Mouse (Mus musculus): ENCODE measurements around the gene Gm20716. TPM values are rescaled to one million over a fixed set of nuclear protein-coding genes. Genes with fewer than 3 reads are reported as not detected.
A peak's percentile ranks its signal among the peaks of the same experiment; 100 is the strongest.

Gm20716 gene
- polyA plus RNA-seq, 1 experiment from 2014 or later: 15.6 TPM

DNA sequence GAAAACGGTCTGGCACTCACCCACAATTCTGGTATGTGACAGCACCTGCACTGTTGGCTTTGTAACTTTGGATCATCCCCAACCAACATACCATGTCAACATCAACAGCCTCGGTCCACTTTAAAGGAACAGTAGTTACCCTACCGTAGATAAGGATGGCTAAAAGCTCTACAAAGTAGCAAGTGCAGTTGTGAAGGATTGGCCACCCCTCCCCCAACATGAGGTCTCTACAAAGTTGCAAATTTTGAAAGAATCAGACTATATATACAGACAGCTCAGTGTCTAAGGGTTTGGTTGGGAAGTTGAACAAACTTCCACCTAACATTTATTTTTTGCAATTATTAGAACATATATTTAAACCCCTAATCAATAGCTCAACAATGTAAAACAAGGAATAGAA, 22.3 kb downstream of the Gm20716 start:
- Histone ChIP-seq H3K4me1 (replicated peaks) (peaks cover 26% of the 10 kb centered on the region), H3K27me3 (ENCODE audit: insufficient read depth, poor library complexity, severe bottlenecking) (no peaks in the 10 kb centered on the region), H3K27ac (peak overlapping the region; percentile 100), H3K36me3 (peaks cover 72% of the 10 kb centered on the region), H3K9me3 (no peaks in the 10 kb centered on the region), H3K4me3 (no peak overlapping the region)
- WGBS: 94% methylated on average over 3 of the region's 3 CpGs
- no peak for DNase-seq (ENCODE audit: low spot score)

DNA sequence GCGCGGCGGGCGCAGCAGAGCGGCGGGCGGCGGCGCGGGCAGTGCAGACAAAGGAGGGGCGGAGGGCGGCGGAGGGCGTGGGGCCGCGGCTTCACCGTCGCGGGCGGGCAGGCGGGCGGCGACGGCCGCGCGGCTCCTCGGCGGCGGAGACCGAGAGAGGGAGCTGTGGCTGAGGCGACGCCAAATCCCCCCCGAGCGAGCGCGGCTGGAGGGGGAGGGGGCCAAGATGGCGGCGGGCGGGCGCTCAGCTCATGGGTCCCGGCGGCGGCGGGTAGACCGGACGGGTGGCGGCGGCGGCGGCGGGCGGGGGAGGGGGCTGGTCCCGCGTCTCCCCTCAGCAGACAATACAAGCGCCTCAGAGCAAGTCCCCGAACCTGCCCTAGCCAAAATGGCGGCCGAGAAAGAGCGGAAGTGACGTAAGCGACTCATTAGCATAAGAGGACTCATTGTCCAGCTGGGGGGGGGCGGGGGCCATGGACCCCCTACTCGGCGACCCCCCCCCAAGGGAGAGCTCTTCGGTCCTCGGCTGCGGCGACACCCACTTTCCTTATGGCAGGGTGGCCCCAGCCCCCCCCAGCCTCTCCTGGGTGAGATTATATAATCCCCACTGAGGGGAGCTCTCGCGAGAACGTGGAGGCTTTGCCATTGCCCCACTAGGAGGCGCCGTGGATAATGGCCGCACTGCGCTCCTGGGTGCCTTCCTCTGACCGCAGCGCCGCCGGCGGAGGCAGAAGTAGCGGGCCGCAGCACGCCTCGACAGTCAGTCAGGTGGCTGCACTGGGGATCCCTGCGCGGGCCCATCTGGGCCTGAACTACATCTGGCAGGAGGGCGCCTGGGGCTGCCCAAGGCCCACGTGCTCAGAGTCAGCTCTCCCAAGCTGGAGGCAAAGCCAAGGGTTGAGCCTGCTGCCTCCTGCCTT, 23.2 kb downstream of the Gm20716 start, which contains the start of gene Adnp:
Gene Adnp (minus strand): TSS at position 388 of the 920 bp plus-strand sequence.
- DNase-seq (ENCODE audit: low spot score): peak; percentile 99
- Histone ChIP-seq H3K27me3 (ENCODE audit: insufficient read depth, poor library complexity, severe bottlenecking) (no peaks in the 10 kb centered on the region), H3K4me3 (peak within 1 kb of the TSS; percentile 99), H3K27ac (peak within 1 kb of the TSS; percentile 100), H3K36me3 (peaks cover 72% of the 10 kb centered on the region), H3K9me3 (no peaks in the 10 kb centered on the region), H3K4me1 (replicated peaks) (peaks cover 26% of the 10 kb centered on the region)
- under 1% methylated on average over 89 of the region's 89 CpGs for WGBS

DNA sequence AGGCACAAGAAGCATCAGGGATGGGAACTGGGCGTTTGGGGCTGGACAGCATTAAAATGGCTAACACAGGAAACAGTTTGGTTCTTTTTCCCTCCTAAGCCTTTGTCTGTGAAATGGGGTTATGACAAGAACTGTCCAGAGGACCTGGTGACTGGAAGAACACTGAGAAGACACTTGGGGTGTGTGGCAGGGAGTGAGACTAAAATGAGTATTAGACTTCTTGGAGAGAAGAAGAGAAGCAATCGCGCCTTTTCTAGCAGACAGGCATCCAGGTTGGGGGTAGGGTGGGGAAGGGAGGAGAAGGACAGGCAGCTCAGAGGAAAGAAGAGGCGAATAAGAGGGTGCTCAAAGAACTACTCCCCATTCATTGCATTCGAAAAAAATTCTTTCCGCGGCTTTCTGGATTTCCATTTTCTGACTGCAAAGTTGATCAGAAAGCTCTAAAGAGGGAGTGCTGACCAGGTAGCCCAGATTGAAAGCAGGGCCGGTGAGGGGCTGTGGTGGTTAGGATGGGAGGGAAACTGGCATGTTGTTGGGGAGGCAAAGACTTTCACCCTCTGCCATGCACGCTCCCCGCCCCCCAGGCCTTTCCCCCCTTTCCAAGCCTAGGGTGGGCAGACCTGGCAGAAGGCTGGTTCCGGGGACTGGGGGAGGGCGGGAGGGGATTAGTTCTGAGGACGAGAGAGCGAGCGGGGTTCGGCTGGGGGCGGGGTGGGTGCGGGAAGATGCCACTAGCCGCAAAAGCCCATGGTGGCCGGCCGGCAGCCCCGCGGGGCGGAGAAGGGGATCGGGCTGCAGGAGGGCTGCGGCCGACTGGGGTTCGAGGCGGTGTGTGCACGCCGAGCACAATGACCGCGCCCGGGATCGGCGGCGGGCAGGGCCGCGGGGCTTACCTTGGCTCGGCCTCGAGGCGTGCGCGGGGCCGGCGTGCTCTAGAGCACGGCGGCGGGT, 24.2 kb downstream of the Gm20716 start:
- peaks cover 29% of the 10 kb centered on the region for H3K4me1 ChIP-seq (replicated peaks)
- no peaks in the 10 kb centered on the region for H3K9me3 ChIP-seq
- WGBS: under 1% methylated on average over 49 of the region's 49 CpGs
- peak; percentile 46 for DNase-seq (ENCODE audit: low spot score)
- H3K27ac ChIP-seq: peak overlapping the region; percentile 100
- H3K36me3 ChIP-seq: peaks cover 69% of the 10 kb centered on the region
- H3K4me3 ChIP-seq: peak overlapping the region; percentile 99
- no peaks in the 10 kb centered on the region for H3K27me3 ChIP-seq (ENCODE audit: insufficient read depth, poor library complexity, severe bottlenecking)

DNA sequence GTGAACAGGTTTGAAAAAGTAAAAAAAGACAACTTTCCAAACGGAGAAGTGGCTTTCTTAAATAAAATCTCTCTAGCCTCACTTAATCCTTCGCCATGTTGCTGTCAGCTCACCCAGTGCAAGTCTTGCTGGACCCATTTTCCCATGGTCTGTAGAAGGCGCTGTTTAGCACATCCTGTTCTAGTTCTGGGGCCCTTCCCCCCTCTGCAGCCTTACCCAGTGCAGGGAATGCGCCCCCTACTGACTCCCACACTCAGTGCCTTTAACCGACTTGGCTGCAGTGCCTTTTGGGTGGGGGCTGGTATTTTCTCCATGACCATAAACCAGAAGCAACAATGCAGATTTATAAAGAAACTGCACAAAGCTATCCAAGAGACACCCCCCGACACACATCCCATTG, 24.9 kb downstream of the Gm20716 start:
- WGBS: 6% methylated on average over 6 of the region's 6 CpGs
- Histone ChIP-seq H3K27ac (peak overlapping the region; percentile 100), H3K36me3 (peaks cover 69% of the 10 kb centered on the region)

DNA sequence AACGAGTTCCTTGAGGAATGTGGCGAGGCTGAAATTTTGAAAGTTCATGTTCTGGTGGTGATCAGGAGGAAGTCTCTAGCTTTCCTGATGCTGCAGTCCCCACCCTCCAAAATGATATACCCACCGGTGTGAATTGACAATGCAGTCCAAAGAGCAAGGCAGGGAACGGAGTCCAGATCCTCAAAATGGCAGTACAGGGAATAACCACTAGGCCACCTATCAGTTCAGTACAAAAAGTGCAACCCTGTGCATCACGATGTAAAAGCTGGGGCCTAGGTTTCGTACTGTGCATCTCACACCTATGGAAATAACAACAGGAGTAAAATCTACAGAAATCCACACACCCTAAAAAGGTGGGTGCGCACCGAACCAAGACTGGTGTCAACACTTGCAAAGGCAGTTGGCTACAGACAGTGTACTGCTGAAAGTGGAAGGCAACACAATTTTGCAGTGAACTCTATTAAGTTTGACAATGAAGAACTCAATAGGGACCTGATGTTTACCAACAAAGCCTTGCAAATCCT, 25.6 kb downstream of the Gm20716 start:
- DNase-seq (ENCODE audit: low spot score): no peak
- Histone ChIP-seq H3K36me3 (peaks cover 67% of the 10 kb centered on the region), H3K4me1 (replicated peaks) (peaks cover 41% of the 10 kb centered on the region), H3K27ac (no peak overlapping the region), H3K9me3 (no peaks in the 10 kb centered on the region), H3K4me3 (peak overlapping the region; percentile 99), H3K27me3 (ENCODE audit: insufficient read depth, poor library complexity, severe bottlenecking) (no peaks in the 10 kb centered on the region)
- WGBS: 94% methylated on average over 8 of the region's 8 CpGs

More for the DNA sequence above, 24.9 kb downstream of the Gm20716 start:
- H3K4me1 ChIP-seq (replicated peaks): peaks cover 36% of the 10 kb centered on the region
- peak; percentile 90 for DNase-seq (ENCODE audit: low spot score)
- no peaks in the 10 kb centered on the region for H3K27me3 ChIP-seq (ENCODE audit: insufficient read depth, poor library complexity, severe bottlenecking)
- peak overlapping the region; percentile 99 for H3K4me3 ChIP-seq
- no peaks in the 10 kb centered on the region for H3K9me3 ChIP-seq

DNA sequence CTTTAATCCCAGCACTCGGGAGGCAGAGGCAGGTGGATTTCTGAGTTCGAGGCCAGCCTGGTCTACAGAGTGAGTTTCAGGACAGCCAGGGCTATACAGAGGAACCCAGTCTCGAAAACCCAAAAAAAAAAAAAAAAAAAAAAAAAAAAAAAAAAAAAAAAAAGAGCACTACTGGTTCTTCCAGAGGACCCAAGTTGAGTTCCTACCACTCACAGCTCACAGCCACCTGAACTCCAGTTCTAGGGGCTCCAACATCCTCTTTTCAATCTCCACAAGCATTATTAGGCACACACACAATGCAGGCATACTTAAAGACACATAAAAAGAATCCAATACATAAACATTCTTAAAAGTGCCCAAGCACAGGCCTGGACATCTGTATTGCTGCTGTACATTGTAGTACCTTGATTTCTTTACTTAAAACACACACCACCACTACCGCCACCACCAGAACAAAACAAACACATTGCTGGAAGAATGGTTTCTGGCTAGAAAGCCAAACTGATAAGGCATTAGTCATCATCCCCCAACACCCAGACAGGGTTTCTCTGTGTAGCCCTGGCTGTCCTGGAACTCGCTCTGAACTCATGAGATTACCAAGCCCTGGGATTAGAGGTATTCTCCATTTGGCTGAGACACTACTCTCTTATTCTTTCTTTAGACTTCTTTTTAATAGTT, 30.0 kb downstream of the Gm20716 start:
- Histone ChIP-seq H3K27me3 (ENCODE audit: insufficient read depth, poor library complexity, severe bottlenecking) (no peaks in the 10 kb centered on the region), H3K36me3 (peaks cover 92% of the 10 kb centered on the region), H3K4me1 (replicated peaks) (peaks cover 53% of the 10 kb centered on the region), H3K4me3 (no peak overlapping the region), H3K27ac (no peak overlapping the region), H3K9me3 (no peaks in the 10 kb centered on the region)
- DNase-seq (ENCODE audit: low spot score): no peak
- 89% methylated on average over 5 of the region's 5 CpGs for WGBS

DNA sequence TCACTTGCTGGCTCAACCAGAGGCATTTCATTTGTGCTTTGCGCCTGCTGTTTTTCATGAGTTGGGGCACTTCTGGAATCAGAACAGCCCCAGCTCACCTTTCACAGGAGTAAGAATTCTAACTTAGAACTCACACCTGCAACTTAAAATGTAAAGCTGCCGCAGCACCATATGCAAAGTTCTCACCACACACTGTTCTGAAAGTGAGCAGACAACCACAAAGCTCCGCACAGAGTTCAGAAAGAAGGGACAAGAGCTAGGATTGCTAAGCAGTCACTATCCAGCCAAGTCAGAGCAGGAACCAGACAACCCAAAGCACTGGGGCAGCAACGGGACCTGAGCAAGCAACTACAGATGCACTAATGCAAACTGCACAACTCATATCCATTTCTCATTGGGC, 30.7 kb downstream of the Gm20716 start:
- no peaks in the 10 kb centered on the region for H3K27me3 ChIP-seq (ENCODE audit: insufficient read depth, poor library complexity, severe bottlenecking)
- H3K27ac ChIP-seq: no peak overlapping the region
- H3K9me3 ChIP-seq: no peaks in the 10 kb centered on the region
- 91% methylated on average over 4 of the region's 4 CpGs for WGBS
- peaks cover 93% of the 10 kb centered on the region for H3K36me3 ChIP-seq
- DNase-seq (ENCODE audit: low spot score): no peak
- H3K4me1 ChIP-seq (replicated peaks): peaks cover 46% of the 10 kb centered on the region
- H3K4me3 ChIP-seq: no peak overlapping the region

DNA sequence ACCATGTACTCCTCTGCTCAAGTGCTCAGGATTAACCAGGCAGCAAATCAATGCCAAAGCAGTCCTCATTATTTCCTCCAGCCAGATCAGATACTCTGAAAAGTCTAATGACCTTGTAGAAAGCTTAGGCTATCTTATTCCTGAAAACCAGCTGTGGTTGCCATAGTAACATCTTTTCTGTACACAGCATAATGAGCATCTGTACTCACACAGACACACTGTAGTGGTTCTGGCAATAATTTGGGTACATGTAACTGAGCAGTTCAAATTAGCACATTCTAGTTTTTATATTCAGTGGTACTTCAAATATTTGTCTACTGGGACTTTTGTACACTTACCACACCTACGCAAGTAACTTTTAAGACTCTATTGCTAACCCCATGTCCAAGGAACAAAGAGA, 31.7 kb downstream of the Gm20716 start:
- 97% methylated on average over 1 of the region's 1 CpGs for WGBS

DNA sequence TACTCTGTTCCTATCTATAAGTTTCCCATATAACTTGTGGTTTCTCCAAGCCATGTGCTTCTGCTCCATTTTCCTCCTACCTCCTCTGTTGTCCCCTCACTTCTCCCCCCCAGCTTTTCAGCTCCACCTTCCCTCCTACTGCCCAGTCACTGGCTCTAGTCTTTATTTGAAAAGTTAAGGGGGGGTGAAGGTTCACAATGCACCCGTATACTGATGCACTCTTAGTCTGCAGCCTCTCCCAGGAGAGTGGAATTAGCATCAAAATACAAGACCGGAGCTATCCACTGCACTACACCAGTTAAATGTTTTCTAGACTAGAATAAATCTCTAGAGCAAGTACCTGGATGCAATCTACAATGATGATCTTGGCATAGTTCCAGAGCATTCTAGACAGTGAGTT, 34.4 kb downstream of the Gm20716 start:
- H3K27me3 ChIP-seq (ENCODE audit: insufficient read depth, poor library complexity, severe bottlenecking): no peaks in the 10 kb centered on the region
- H3K27ac ChIP-seq: no peak overlapping the region
- H3K4me3 ChIP-seq: no peak overlapping the region
- no peaks in the 10 kb centered on the region for H3K9me3 ChIP-seq
- peaks cover 94% of the 10 kb centered on the region for H3K36me3 ChIP-seq
- no peak for DNase-seq (ENCODE audit: low spot score)
- peaks cover 42% of the 10 kb centered on the region for H3K4me1 ChIP-seq (replicated peaks)
- WGBS: 59% methylated on average over 2 of the region's 2 CpGs

More for the DNA sequence above, 31.7 kb downstream of the Gm20716 start:
- Histone ChIP-seq H3K9me3 (no peaks in the 10 kb centered on the region), H3K4me1 (replicated peaks) (peaks cover 41% of the 10 kb centered on the region), H3K4me3 (no peak overlapping the region), H3K36me3 (peaks cover 92% of the 10 kb centered on the region), H3K27me3 (ENCODE audit: insufficient read depth, poor library complexity, severe bottlenecking) (no peaks in the 10 kb centered on the region), H3K27ac (no peak overlapping the region)
- no peak for DNase-seq (ENCODE audit: low spot score)

DNA sequence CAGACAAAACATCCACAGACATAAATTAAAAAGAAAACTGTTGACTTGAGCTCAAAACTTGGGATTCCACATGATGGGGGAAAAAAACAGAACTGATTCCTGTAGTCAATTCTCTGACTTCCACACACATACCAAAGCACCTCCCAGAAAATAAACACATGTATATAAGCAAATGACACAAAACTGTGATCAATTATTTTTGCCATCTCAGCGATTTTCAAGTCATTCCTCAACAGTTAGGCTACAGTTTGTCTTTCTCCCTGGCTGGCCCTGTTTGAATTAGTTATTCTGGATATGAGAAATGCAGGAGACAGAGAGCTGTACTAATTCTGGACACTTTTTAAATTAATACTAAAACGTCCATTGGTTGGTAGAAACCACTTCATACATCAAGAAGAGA, 36.5 kb downstream of the Gm20716 start:
- WGBS: 80% methylated on average over 2 of the region's 2 CpGs
- H3K36me3 ChIP-seq: peaks cover 87% of the 10 kb centered on the region
- DNase-seq (ENCODE audit: low spot score): no peak
- no peak overlapping the region for H3K4me3 ChIP-seq
- no peak overlapping the region for H3K27ac ChIP-seq
- peaks cover 27% of the 10 kb centered on the region for H3K4me1 ChIP-seq (replicated peaks)
- no peaks in the 10 kb centered on the region for H3K27me3 ChIP-seq (ENCODE audit: insufficient read depth, poor library complexity, severe bottlenecking)
- H3K9me3 ChIP-seq: no peaks in the 10 kb centered on the region

DNA sequence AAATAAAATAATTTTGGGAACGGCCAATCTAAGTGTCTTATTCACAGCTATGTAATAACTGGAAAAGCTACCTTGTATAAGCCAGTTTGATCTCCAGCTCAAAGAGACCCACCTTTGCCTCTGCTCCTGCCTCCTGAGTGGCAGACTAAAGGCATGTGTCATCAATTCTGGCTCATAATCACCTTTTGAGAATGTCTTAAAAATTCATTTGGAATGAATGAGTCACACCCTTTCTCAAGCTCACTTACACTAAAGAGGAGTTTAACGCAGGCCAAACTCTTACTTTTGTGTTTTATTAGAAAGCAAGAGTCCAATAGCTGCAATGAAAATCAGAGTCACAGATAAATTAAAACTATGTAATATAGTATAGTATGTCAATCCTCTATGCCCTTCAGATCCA, 38.3 kb downstream of the Gm20716 start:
- peaks cover 19% of the 10 kb centered on the region; the same call in 1 of the 2 replicates for H3K4me1 ChIP-seq (replicated peaks)
- no peaks in the 10 kb centered on the region for H3K9me3 ChIP-seq
- no peaks in the 10 kb centered on the region for H3K27me3 ChIP-seq (ENCODE audit: insufficient read depth, poor library complexity, severe bottlenecking)
- H3K27ac ChIP-seq: no peak overlapping the region
- WGBS: 98% methylated on average over 2 of the region's 2 CpGs
- peaks cover 87% of the 10 kb centered on the region for H3K36me3 ChIP-seq
- no peak for DNase-seq (ENCODE audit: low spot score)
- H3K4me3 ChIP-seq: no peak overlapping the region

DNA sequence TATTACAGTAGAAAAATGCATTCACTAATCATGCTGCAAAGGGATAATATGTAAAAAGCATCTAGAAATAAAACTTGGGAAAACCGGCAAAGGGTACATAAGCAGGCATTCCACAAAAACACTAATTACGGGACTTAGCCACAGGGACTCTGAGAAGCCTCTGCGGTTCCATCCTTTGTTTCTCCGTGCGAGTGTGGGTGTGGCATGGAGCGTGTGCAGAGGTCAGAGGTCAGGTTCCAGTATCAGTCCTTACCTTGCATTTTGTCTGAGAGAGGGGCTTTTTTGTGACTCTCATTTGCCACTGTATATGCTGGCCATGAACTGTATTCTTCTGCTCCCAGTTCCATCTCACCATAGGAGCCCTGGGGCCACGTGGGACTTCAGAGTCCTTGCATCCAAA, 54.2 kb downstream of the Gm20716 start:
- H3K9me3 ChIP-seq: no peaks in the 10 kb centered on the region
- no peak overlapping the region for H3K27ac ChIP-seq
- H3K4me3 ChIP-seq: no peak overlapping the region
- WGBS: 43% methylated on average over 7 of the region's 7 CpGs
- H3K4me1 ChIP-seq (replicated peaks): no peaks in the 10 kb centered on the region; the same call in 1 of the 2 replicates
- DNase-seq (ENCODE audit: low spot score): no peak
- no peaks in the 10 kb centered on the region for H3K27me3 ChIP-seq (ENCODE audit: insufficient read depth, poor library complexity, severe bottlenecking)
- peaks cover 48% of the 10 kb centered on the region for H3K36me3 ChIP-seq
